Mouse (Mus musculus) embryonic fibroblast, embryonic 13.5 days (primary cell): ENCODE data around the gene Prkag1.
A peak's percentile ranks its signal among the peaks of the same experiment; 100 is the strongest.

Source experiments
- CTCF ChIP-seq: IDR thresholded peaks from 2 replicates; pipeline ENCODE4 v1.5.1; 2011; ENCODE audit warnings: mild to moderate bottlenecking, control low read depth, low read length, moderate library complexity, borderline replicate concordance; ENCODE audit not compliant: insufficient read depth
- POLR2A ChIP-seq: IDR thresholded peaks from 2 replicates; pipeline ENCODE4 v1.6.1; 2011; ENCODE audit warnings: low read depth, mild to moderate bottlenecking, control low read depth, low read length, moderate library complexity

- TF ChIP-seq CTCF: peak; percentile 31; the same call in 1 of the 2 replicates
- no peak for TF ChIP-seq POLR2A
Measured at GRCm38 (mm10) chr15:98785744-98786143, 45.6 kb downstream of the Prkag1 start.
